Mouse (Mus musculus) midbrain, postnatal 0 days (tissue): ENCODE measurements around the gene Atp1b1. TPM values are rescaled to one million over a fixed set of nuclear protein-coding genes. Genes with fewer than 3 reads are reported as not detected.

Experiments
- ATAC-seq: fragments of 200-750 bp; cut with Nextera tagmentation; 2 replicates; pipeline ENCODE4 v1.8.0; 2017; ENCODE audit warnings: moderate number of reproducible peaks, mild to moderate bottlenecking, moderate TSS enrichment, moderate library complexity; ENCODE audit not compliant: low FRiP score
- DNase-seq: peaks from one replicate; pipeline ENCODE4 v3.0.0-alpha.2; 2015; ENCODE audit warnings: low spot score
- H3K27ac ChIP-seq: fragments of 300-500 bp; sonication (generic); 2 replicates; pipeline ENCODE4 v1.5.1; 2014; ENCODE audit warnings: low read depth, mild to moderate bottlenecking, low read length, mixed read lengths
- H3K27me3 ChIP-seq: fragments of 300-500 bp; sonication (generic); 2 replicates; pipeline ENCODE4 v1.6.1; 2014; ENCODE audit warnings: low read length, control low read depth, mixed read lengths; ENCODE audit not compliant: insufficient read depth
- H3K36me3 ChIP-seq: fragments of 300-500 bp; sonication (generic); 2 replicates; pipeline ENCODE4 v1.6.1; 2014; ENCODE audit warnings: low read length, control low read depth, mixed read lengths; ENCODE audit not compliant: insufficient read depth
- H3K4me1 ChIP-seq: fragments of 300-500 bp; sonication (generic); 2 replicates; pipeline ENCODE4 v1.6.1; 2014; ENCODE audit warnings: mild to moderate bottlenecking, control low read depth, antibody characterized with exemption, low read length, mixed read lengths; ENCODE audit not compliant: insufficient read depth
- H3K4me2 ChIP-seq: fragments of 300-500 bp; sonication (generic); 2 replicates; pipeline ENCODE4 v1.6.1; 2014; ENCODE audit warnings: low read depth, mild to moderate bottlenecking, low read length, mixed read lengths; ENCODE audit not compliant: poor library complexity, severe bottlenecking
- H3K4me3 ChIP-seq: fragments of 300-500 bp; sonication (generic); 2 replicates; pipeline ENCODE4 v1.5.1; 2014; ENCODE audit warnings: low read depth, mild to moderate bottlenecking, low read length, moderate library complexity
- H3K9ac ChIP-seq: fragments of 300-500 bp; sonication (generic); replicated peaks from 2 replicates; pipeline ENCODE4 v1.6.1; 2014; ENCODE audit warnings: mild to moderate bottlenecking, low read length, moderate library complexity, mixed read lengths; ENCODE audit not compliant: poor library complexity, severe bottlenecking
- H3K9me3 ChIP-seq: fragments of 300-500 bp; sonication (generic); 2 replicates; pipeline ENCODE4 v1.6.1; 2016; ENCODE audit warnings: low read length, control low read depth
- CTCF ChIP-seq: IDR thresholded peaks from 2 replicates; pipeline ENCODE4 v1.5.1; 2016; ENCODE audit warnings: antibody characterized with exemption, mild to moderate bottlenecking
- WGBS: fragments of 180-500 bp; shearing (Covaris S2); extraction: QIAGEN DNeasy Blood & Tissue Kit; methylation state at CpG from one replicate; pipeline ENCODE4 v1.1.7; 2014; 5-methylcytosine and 5-hydroxymethylcytosine counted together
- polyA plus RNA-seq: library from polyadenylated mRNA; unstranded; fragments of >200 nt; fragmentation: Nextera tagmentation; extraction: Ambion mirVana; gene quantifications from 2 replicates; pipeline ENCODE4 v1.2.1, GENCODE M21; 2015
- total RNA-seq: library from RNA; depleted of rRNA; stranded (reverse); fragments of >200 nt; gene quantifications from 2 replicates; pipeline ENCODE4 v1.2.3, GENCODE M21; 2014

Gene Atp1b1
- total and polyA plus RNA-seq, 2 experiments from 2014 or later, result 328 to 530 TPM

- Histone ChIP-seq H3K36me3 (peaks cover 50% of the 10 kb centered on the region), H3K4me3 (no peak overlapping the region), H3K4me2 (no peak overlapping the region), H3K9me3 (no peaks in the 10 kb centered on the region), H3K4me1 (no peaks in the 10 kb centered on the region), H3K27ac (no peak overlapping the region), H3K9ac (no peak overlapping the region), H3K27me3 (no peaks in the 10 kb centered on the region)
- WGBS, result 90% methylated on average over 4 of the region's 4 CpGs
- ATAC-seq (no peak), DNase-seq (no peak)
- TF ChIP-seq CTCF, result no peak
Observed at GRCm38 (mm10) chr1:164450231-164450630, 7.9 kb downstream of the Atp1b1 start.

DNA sequence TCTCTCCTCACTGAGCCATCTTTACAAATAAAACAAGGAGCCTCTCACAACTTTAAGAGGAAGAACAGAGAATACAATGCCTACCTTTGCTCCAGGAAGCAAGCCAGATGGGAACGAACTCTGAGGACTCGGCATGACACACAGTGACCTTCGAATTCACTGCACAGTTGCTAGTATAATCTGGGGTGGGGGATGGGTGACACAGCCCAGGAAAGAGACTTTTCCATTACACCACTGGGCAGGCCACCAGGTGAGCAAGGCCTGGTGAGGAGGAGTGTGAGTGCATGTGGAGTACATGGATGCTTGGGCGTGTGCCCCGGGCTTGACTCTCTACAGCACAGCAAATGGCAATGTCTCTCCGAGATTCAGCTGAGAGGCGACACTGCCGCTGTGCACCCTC lies 8.5 kb downstream of the Atp1b1 start:
- no peak for TF ChIP-seq CTCF
- H3K36me3 ChIP-seq, result peaks cover 51% of the 10 kb centered on the region
- H3K27ac ChIP-seq, result no peak overlapping the region
- H3K4me3 ChIP-seq, result no peak overlapping the region
- H3K9me3 ChIP-seq, result no peaks in the 10 kb centered on the region
- H3K9ac ChIP-seq, result no peak overlapping the region
- no peaks in the 10 kb centered on the region for H3K4me1 ChIP-seq
- 91% methylated on average over 8 of the region's 8 CpGs for WGBS
- no peak for ATAC-seq
- H3K4me2 ChIP-seq, result no peak overlapping the region
- no peaks in the 10 kb centered on the region for H3K27me3 ChIP-seq
- no peak for DNase-seq

DNA sequence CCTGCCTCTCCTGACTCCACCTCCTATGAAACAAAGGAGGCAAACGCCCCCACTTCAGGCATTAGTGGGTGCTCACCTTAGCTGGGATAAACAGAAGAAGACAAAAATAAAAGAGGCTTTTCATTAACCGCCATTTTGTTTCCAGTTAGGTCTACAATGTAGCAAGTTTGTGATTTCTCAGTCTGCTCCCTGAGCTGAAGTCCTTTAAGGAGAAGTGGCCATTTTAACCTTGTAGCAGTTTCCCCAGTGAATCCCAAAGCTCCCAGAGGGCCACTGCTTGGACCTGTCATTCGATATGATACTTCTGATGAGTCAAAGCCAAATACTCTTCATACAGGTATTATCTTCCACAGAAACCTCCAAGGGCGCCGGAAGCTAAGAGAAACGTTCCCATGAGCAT lies 10.6 kb downstream of the Atp1b1 start:
- no peak for TF ChIP-seq CTCF
- WGBS, result 91% methylated on average over 6 of the region's 6 CpGs

GRCm38 (mm10) chr1:164446535-164446934 lies 11.6 kb downstream of the Atp1b1 start:
- no peaks in the 10 kb centered on the region for H3K27me3 ChIP-seq
- no peak overlapping the region for H3K9ac ChIP-seq
- no peak overlapping the region for H3K27ac ChIP-seq
- WGBS, result 93% methylated on average over 10 of the region's 10 CpGs
- DNase-seq (no peak), ATAC-seq (no peak)
- H3K4me2 ChIP-seq, result no peak overlapping the region
- H3K36me3 ChIP-seq, result peaks cover 51% of the 10 kb centered on the region
- no peak overlapping the region for H3K4me3 ChIP-seq
- H3K9me3 ChIP-seq, result no peaks in the 10 kb centered on the region
- no peak for TF ChIP-seq CTCF
- H3K4me1 ChIP-seq, result no peaks in the 10 kb centered on the region

More for the DNA sequence above, 10.6 kb downstream of the Atp1b1 start:
- Histone ChIP-seq H3K4me3 (no peak overlapping the region), H3K27ac (no peak overlapping the region), H3K36me3 (peaks cover 56% of the 10 kb centered on the region), H3K9me3 (no peaks in the 10 kb centered on the region), H3K4me1 (no peaks in the 10 kb centered on the region), H3K27me3 (no peaks in the 10 kb centered on the region), H3K9ac (no peak overlapping the region), H3K4me2 (no peak overlapping the region)
- DNase-seq, result no peak
- no peak for ATAC-seq

GRCm38 (mm10) chr1:164445620-164446162 lies 12.5 kb downstream of the Atp1b1 start:
- Histone ChIP-seq H3K36me3 (peaks cover 52% of the 10 kb centered on the region), H3K9me3 (no peaks in the 10 kb centered on the region), H3K4me1 (no peaks in the 10 kb centered on the region), H3K27me3 (no peaks in the 10 kb centered on the region), H3K27ac (no peak overlapping the region), H3K4me3 (no peak overlapping the region), H3K4me2 (no peak overlapping the region), H3K9ac (no peak overlapping the region)
- no peak for ATAC-seq
- TF ChIP-seq CTCF, result no peak
- 78% methylated on average over 5 of the region's 5 CpGs for WGBS
- DNase-seq, result no peak

- Histone ChIP-seq H3K4me2 (no peak overlapping the region), H3K9ac (no peak overlapping the region), H3K4me1 (no peaks in the 10 kb centered on the region), H3K9me3 (no peaks in the 10 kb centered on the region), H3K4me3 (no peak overlapping the region), H3K27me3 (no peaks in the 10 kb centered on the region), H3K36me3 (peaks cover 63% of the 10 kb centered on the region), H3K27ac (no peak overlapping the region)
- no peak for TF ChIP-seq CTCF
- WGBS, result 50% methylated on average over 18 of the region's 18 CpGs
- no peak for DNase-seq
- ATAC-seq, result no peak
Observed at GRCm38 (mm10) chr1:164441408-164441974, 16.7 kb downstream of the Atp1b1 start.
